Mouse (Mus musculus) embryo, embryonic 10.5 days (tissue): ENCODE measurements around the gene Itga3.

Experiments
- DNase-seq: peaks from one replicate; pipeline ENCODE4 v3.0.0-alpha.2; 2015; ENCODE audit warnings: low spot score

Gene Itga3

GRCm38 (mm10) chr11:95071266-95071665 lies 5.3 kb downstream of the Itga3 start:
- DNase-seq, result no peak

GRCm38 (mm10) chr11:95070140-95071107 lies 6.2 kb downstream of the Itga3 start:
- DNase-seq, result no peak

- no peak for DNase-seq
Observed at GRCm38 (mm10) chr11:95069226-95069957, 7.2 kb downstream of the Itga3 start.

- DNase-seq, result peak; percentile 32
Observed at GRCm38 (mm10) chr11:95056768-95057501, 19.7 kb downstream of the Itga3 start.

- DNase-seq, result no peak
Observed at GRCm38 (mm10) chr11:95053062-95053461, 23.5 kb downstream of the Itga3 start.

GRCm38 (mm10) chr11:95046980-95047680 lies 29.5 kb downstream of the Itga3 start:
- peak; percentile 90 for DNase-seq

- DNase-seq, result no peak
Observed at GRCm38 (mm10) chr11:95044185-95044870, 32.3 kb downstream of the Itga3 start.

- no peak for DNase-seq
Observed at GRCm38 (mm10) chr11:95043608-95044007, 33.0 kb downstream of the Itga3 start.

- DNase-seq, result no peak
Observed at GRCm38 (mm10) chr11:95043060-95043459, 33.5 kb downstream of the Itga3 start.

- DNase-seq, result peak; percentile 96
Observed at GRCm38 (mm10) chr11:95042096-95042495, 34.5 kb downstream of the Itga3 start.

GRCm38 (mm10) chr11:95041139-95041609 lies 35.4 kb downstream of the Itga3 start, which contains the start of gene Pdk2:
Pdk2 (minus strand) TSS chr11:95041354.
- peak; percentile 98 for DNase-seq

- DNase-seq, result no peak
Observed at GRCm38 (mm10) chr11:95040491-95041138, 36.0 kb downstream of the Itga3 start.

- no peak for DNase-seq
Observed at GRCm38 (mm10) chr11:95039766-95040165, 36.8 kb downstream of the Itga3 start.

GRCm38 (mm10) chr11:95038818-95039655 lies 37.6 kb downstream of the Itga3 start:
- DNase-seq, result no peak

GRCm38 (mm10) chr11:95038156-95038817 lies 38.3 kb downstream of the Itga3 start:
- DNase-seq, result no peak

- no peak for DNase-seq
Observed at GRCm38 (mm10) chr11:95037306-95037705, 39.3 kb downstream of the Itga3 start.

- DNase-seq, result no peak
Observed at GRCm38 (mm10) chr11:95036521-95036920, 40.1 kb downstream of the Itga3 start.

- DNase-seq, result no peak
Observed at GRCm38 (mm10) chr11:95034902-95035301, 41.7 kb downstream of the Itga3 start.

GRCm38 (mm10) chr11:95033617-95034016 lies 43.0 kb downstream of the Itga3 start:
- no peak for DNase-seq
